Mouse (Mus musculus): Measurements from ENCODE around the gene Mpst.

- TF ChIP-seq CTCF (IDR thresholded peaks at IDR 0.05; ENCODE audit: low read depth, low read length) (no peak), POLR2A (IDR thresholded peaks at IDR 0.05; ENCODE audit: borderline replicate concordance, low read depth, low read length) (no peak)
Measured at GRCm38 (mm10) chr15:78449131-78449530, 42.9 kb downstream of the Mpst start.

Measured in bone marrow macrophage, adult 2 months (primary cell).